Mouse (Mus musculus): ENCODE data around the gene Olfr186. TPM values are rescaled to one million over a fixed set of nuclear protein-coding genes. Genes with fewer than 3 reads are reported as not detected.

Gene Olfr186
- polyA plus RNA-seq (2014; fragmentation: Illumina TruSeq; extraction: RNeasy Lipid Tissue Mini Kit (QIAGEN cat#74804); ENCODE audit: low read depth, low replicate concordance): not detected

DNA sequence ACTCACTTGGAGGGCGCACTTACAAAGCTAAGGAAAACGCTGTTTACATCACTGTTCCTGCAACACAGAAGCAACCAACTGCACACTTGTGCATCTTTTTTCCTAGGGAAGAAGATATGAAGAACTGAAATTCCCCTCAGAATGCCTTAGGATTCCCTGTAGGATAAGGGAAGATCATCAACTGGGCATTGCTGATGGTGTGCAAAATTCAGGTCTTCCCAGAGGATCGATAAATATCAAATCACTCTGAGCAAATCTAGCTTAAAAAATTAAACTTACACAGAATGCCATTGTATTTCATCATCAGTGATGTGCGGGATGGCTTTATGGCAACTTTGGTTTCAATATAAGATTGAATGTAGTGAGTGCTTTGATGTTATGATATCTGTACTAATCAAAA, at the start of gene Olfr186:
TSS of gene Olfr186 (minus strand) at position 101 of the 400 bp plus-strand sequence.

GRCm38 (mm10) chr16:59077905-59078304, 47.8 kb upstream of the Olfr186 start, which contains the start of gene Olfr190:
Gene Olfr190, minus strand, starts transcription at chr16:59078005.

DNA sequence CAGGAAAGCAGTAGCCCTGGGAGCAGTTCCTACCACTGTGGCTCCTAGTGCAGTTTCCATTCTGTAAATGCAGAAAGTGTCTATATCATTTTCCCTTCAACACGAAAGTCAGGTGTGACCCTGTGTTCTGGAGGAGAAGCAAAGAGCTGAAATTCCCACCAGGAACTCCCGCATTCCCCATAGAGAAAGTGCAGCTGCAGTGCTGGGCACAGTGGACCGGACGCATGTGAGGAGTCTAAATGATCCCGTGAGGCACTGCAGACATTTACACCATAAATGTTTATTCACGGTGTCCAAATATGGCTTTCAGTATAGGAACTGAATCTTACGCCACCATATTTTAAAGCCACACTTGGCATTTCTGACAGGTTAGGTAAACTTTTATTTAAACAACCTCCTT, 9.6 kb upstream of the Olfr186 start, which contains the start of gene Olfr187:
TSS of gene Olfr187 (minus strand) at position 58 of the 400 bp plus-strand sequence.

DNA sequence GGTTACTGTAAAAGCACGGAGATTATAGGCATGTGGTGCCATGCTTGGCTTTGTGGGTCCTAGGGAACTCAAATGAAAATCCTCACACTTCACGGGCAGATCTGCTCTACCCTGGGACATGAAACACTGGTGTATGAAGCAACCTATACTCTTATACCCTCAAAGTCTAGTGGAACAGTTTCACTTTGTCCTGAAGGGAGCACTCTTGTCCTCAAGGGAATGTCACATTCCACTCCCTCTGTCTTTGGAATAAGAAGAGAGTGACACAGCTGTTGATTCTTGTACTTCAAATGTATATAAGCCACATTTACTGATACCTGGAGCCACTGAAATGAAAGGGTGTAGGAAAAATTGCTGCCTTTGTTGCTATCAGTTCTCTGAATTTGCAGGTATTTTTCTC, 35.0 kb downstream of the Olfr186 start, which contains the start of gene Olfr183:
TSS of gene Olfr183 (plus strand) at position 301 of the 400 bp plus-strand sequence.

Other genes with a start within 250 kb of the Olfr186 start
- gene Olfr173, start 230.0 kb downstream of the Olfr186 start, polyA plus RNA-seq (2014; fragmentation: Illumina TruSeq; extraction: RNeasy Lipid Tissue Mini Kit (QIAGEN cat#74804); ENCODE audit: low read depth, low replicate concordance): not detected
- gene Olfr175-ps1, start 203.5 kb downstream of the Olfr186 start, polyA plus RNA-seq (2014; fragmentation: Illumina TruSeq; extraction: RNeasy Lipid Tissue Mini Kit (QIAGEN cat#74804); ENCODE audit: low read depth, low replicate concordance): not detected
- not detected for gene Olfr177, start 155.5 kb downstream of the Olfr186 start, polyA plus RNA-seq (2014; fragmentation: Illumina TruSeq; extraction: RNeasy Lipid Tissue Mini Kit (QIAGEN cat#74804); ENCODE audit: low read depth, low replicate concordance)
- gene Olfr178, start 138.2 kb downstream of the Olfr186 start, polyA plus RNA-seq (2014; fragmentation: Illumina TruSeq; extraction: RNeasy Lipid Tissue Mini Kit (QIAGEN cat#74804); ENCODE audit: low read depth, low replicate concordance): not detected
- gene Olfr181, start 101.5 kb downstream of the Olfr186 start, polyA plus RNA-seq (2014; fragmentation: Illumina TruSeq; extraction: RNeasy Lipid Tissue Mini Kit (QIAGEN cat#74804); ENCODE audit: low read depth, low replicate concordance): 1.5 TPM
- 0.92 TPM for gene Olfr180, start 100.9 kb downstream of the Olfr186 start, polyA plus RNA-seq (2014; fragmentation: Illumina TruSeq; extraction: RNeasy Lipid Tissue Mini Kit (QIAGEN cat#74804); ENCODE audit: low read depth, low replicate concordance)
- 1.1 TPM for gene Olfr183, start 34.9 kb downstream of the Olfr186 start, polyA plus RNA-seq (2014; fragmentation: Illumina TruSeq; extraction: RNeasy Lipid Tissue Mini Kit (QIAGEN cat#74804); ENCODE audit: low read depth, low replicate concordance)
- not detected for gene Olfr187, start 9.5 kb upstream of the Olfr186 start, polyA plus RNA-seq (2014; fragmentation: Illumina TruSeq; extraction: RNeasy Lipid Tissue Mini Kit (QIAGEN cat#74804); ENCODE audit: low read depth, low replicate concordance)
- not detected for gene Olfr190, start 47.7 kb upstream of the Olfr186 start, polyA plus RNA-seq (2014; fragmentation: Illumina TruSeq; extraction: RNeasy Lipid Tissue Mini Kit (QIAGEN cat#74804); ENCODE audit: low read depth, low replicate concordance)
- gene Olfr191, start 59.5 kb upstream of the Olfr186 start, polyA plus RNA-seq (2014; fragmentation: Illumina TruSeq; extraction: RNeasy Lipid Tissue Mini Kit (QIAGEN cat#74804); ENCODE audit: low read depth, low replicate concordance): not detected
- not detected for gene Olfr193, start 81.6 kb upstream of the Olfr186 start, polyA plus RNA-seq (2014; fragmentation: Illumina TruSeq; extraction: RNeasy Lipid Tissue Mini Kit (QIAGEN cat#74804); ENCODE audit: low read depth, low replicate concordance)
- 0.11 TPM for gene Olfr194, start 90.8 kb upstream of the Olfr186 start, polyA plus RNA-seq (2014; fragmentation: Illumina TruSeq; extraction: RNeasy Lipid Tissue Mini Kit (QIAGEN cat#74804); ENCODE audit: low read depth, low replicate concordance)
- not detected for gene Olfr195, start 116.8 kb upstream of the Olfr186 start, polyA plus RNA-seq (2014; fragmentation: Illumina TruSeq; extraction: RNeasy Lipid Tissue Mini Kit (QIAGEN cat#74804); ENCODE audit: low read depth, low replicate concordance)
- gene Olfr196, start 140.2 kb upstream of the Olfr186 start, polyA plus RNA-seq (2014; fragmentation: Illumina TruSeq; extraction: RNeasy Lipid Tissue Mini Kit (QIAGEN cat#74804); ENCODE audit: low read depth, low replicate concordance): 0.11 TPM
- not detected for gene Olfr198, start 173.2 kb upstream of the Olfr186 start, polyA plus RNA-seq (2014; fragmentation: Illumina TruSeq; extraction: RNeasy Lipid Tissue Mini Kit (QIAGEN cat#74804); ENCODE audit: low read depth, low replicate concordance)
- gene Olfr199, start 189.5 kb upstream of the Olfr186 start, polyA plus RNA-seq (2014; fragmentation: Illumina TruSeq; extraction: RNeasy Lipid Tissue Mini Kit (QIAGEN cat#74804); ENCODE audit: low read depth, low replicate concordance): 2.1 TPM
- gene Olfr201, start 242.3 kb upstream of the Olfr186 start, polyA plus RNA-seq (2014; fragmentation: Illumina TruSeq; extraction: RNeasy Lipid Tissue Mini Kit (QIAGEN cat#74804); ENCODE audit: low read depth, low replicate concordance): not detected